Mouse (Mus musculus): Measurements from ENCODE around the gene Tmem198b. TPM values are rescaled to one million over a fixed set of nuclear protein-coding genes. Genes with fewer than 3 reads are reported as not detected.
"Not testable (repeated sequence)": the region's sequence is repeated elsewhere in the genome, so short reads cannot be mapped to it uniquely, and the experiment has no call there.

Gene Tmem198b
- polyA plus RNA-seq, 1 experiment from 2014 or later, result 14.2 TPM

GRCm38 (mm10) chr10:128823821-128824220 lies 19.7 kb upstream of the Tmem198b start:
- Histone ChIP-seq H3K9ac (ENCODE audit: low read depth, low read length) (no peak overlapping the region), H3K36me3 (ENCODE audit: control insufficient read depth, insufficient read depth, low read length) (no peaks in the 10 kb centered on the region), H3K27ac (ENCODE audit: low read depth, low read length) (no peak overlapping the region), H3K27me3 (ENCODE audit: control insufficient read depth, insufficient read depth, low read length) (no peaks in the 10 kb centered on the region), H3K4me2 (replicated peaks; ENCODE audit: low read depth, low read length) (no peak overlapping the region), H3K9me3 (ENCODE audit: control insufficient read depth, low read length) (no peaks in the 10 kb centered on the region), H3K4me3 (ENCODE audit: low read depth, low read length) (no peak overlapping the region), H3K4me1 (replicated peaks; ENCODE audit: control insufficient read depth, insufficient read depth, low read length) (peaks cover 3% of the 10 kb centered on the region; the same call in 1 of the 2 replicates)
- DNase-seq (ENCODE audit: low spot score) (no peak), ATAC-seq (ENCODE audit: low FRiP score) (no peak)
- WGBS, result 96% methylated on average over 9 of the region's 9 CpGs

- Histone ChIP-seq H3K4me3 (ENCODE audit: low read depth, low read length) (peak overlapping the region; percentile 82; the same call in 1 of the 2 replicates), H3K4me2 (replicated peaks; ENCODE audit: low read depth, low read length) (peak overlapping the region; percentile 76; the same call in 1 of the 2 replicates)
- H3K9ac ChIP-seq (ENCODE audit: low read depth, low read length); H3K36me3 ChIP-seq (ENCODE audit: control insufficient read depth, insufficient read depth, low read length); H3K27ac ChIP-seq (ENCODE audit: low read depth, low read length); H3K9me3 ChIP-seq (ENCODE audit: control insufficient read depth, low read length); ATAC-seq (ENCODE audit: low FRiP score); DNase-seq (ENCODE audit: low spot score); H3K4me1 ChIP-seq (replicated peaks; ENCODE audit: control insufficient read depth, insufficient read depth, low read length); H3K27me3 ChIP-seq (ENCODE audit: control insufficient read depth, insufficient read depth, low read length): not testable (repeated sequence)
- 79% methylated on average over 4 of the region's 4 CpGs for WGBS
Measured at GRCm38 (mm10) chr10:128823087-128823486, 18.9 kb upstream of the Tmem198b start.

GRCm38 (mm10) chr10:128822135-128822534 lies 18.0 kb upstream of the Tmem198b start:
- H3K27ac ChIP-seq (ENCODE audit: low read depth, low read length), result peak overlapping the region; percentile 48; the same call in 1 of the 2 replicates
- H3K36me3 ChIP-seq (ENCODE audit: control insufficient read depth, insufficient read depth, low read length), result peaks cover 5% of the 10 kb centered on the region; the same call in 1 of the 2 replicates
- 4% methylated on average over 13 of the region's 13 CpGs for WGBS

GRCm38 (mm10) chr10:128821358-128822056 lies 17.3 kb upstream of the Tmem198b start, which contains the start of gene Ormdl2:
TSS of gene Ormdl2 (minus strand) at chr10:128821645.
- peaks cover 8% of the 10 kb centered on the region; the same call in 1 of the 2 replicates for H3K36me3 ChIP-seq (ENCODE audit: control insufficient read depth, insufficient read depth, low read length)
- peak within 1 kb of the TSS; percentile 48; the same call in 1 of the 2 replicates for H3K27ac ChIP-seq (ENCODE audit: low read depth, low read length)
- no peaks in the 10 kb centered on the region for H3K9me3 ChIP-seq (ENCODE audit: control insufficient read depth, low read length)
- WGBS, result 1% methylated on average over 46 of the region's 46 CpGs
- H3K4me3 ChIP-seq (ENCODE audit: low read depth, low read length), result peak within 1 kb of the TSS; percentile 82
- H3K4me2 ChIP-seq (replicated peaks; ENCODE audit: low read depth, low read length), result peak within 1 kb of the TSS; percentile 76
- ATAC-seq (ENCODE audit: low FRiP score) (peak; percentile 100), DNase-seq (ENCODE audit: low spot score) (peak; percentile 100)
- no peaks in the 10 kb centered on the region for H3K27me3 ChIP-seq (ENCODE audit: control insufficient read depth, insufficient read depth, low read length)
- peaks cover 3% of the 10 kb centered on the region; the same call in 1 of the 2 replicates for H3K4me1 ChIP-seq (replicated peaks; ENCODE audit: control insufficient read depth, insufficient read depth, low read length)
- H3K9ac ChIP-seq (ENCODE audit: low read depth, low read length), result peak within 1 kb of the TSS; percentile 74

More at GRCm38 (mm10) chr10:128822135-128822534, 18.0 kb upstream of the Tmem198b start:
- peaks cover 3% of the 10 kb centered on the region; the same call in 1 of the 2 replicates for H3K4me1 ChIP-seq (replicated peaks; ENCODE audit: control insufficient read depth, insufficient read depth, low read length)
- DNase-seq (ENCODE audit: low spot score) (no peak), ATAC-seq (ENCODE audit: low FRiP score) (peak; percentile 12)
- peak overlapping the region; percentile 76 for H3K4me2 ChIP-seq (replicated peaks; ENCODE audit: low read depth, low read length)
- H3K27me3 ChIP-seq (ENCODE audit: control insufficient read depth, insufficient read depth, low read length), result no peaks in the 10 kb centered on the region
- H3K4me3 ChIP-seq (ENCODE audit: low read depth, low read length), result peak overlapping the region; percentile 82
- H3K9ac ChIP-seq (ENCODE audit: low read depth, low read length), result peak overlapping the region; percentile 74
- H3K9me3 ChIP-seq (ENCODE audit: control insufficient read depth, low read length), result no peaks in the 10 kb centered on the region

- DNase-seq (ENCODE audit: low spot score) (no peak), ATAC-seq (ENCODE audit: low FRiP score) (no peak)
- no peaks in the 10 kb centered on the region for H3K9me3 ChIP-seq (ENCODE audit: control insufficient read depth, low read length)
- H3K36me3 ChIP-seq (ENCODE audit: control insufficient read depth, insufficient read depth, low read length), result peaks cover 13% of the 10 kb centered on the region
- no peak overlapping the region for H3K27ac ChIP-seq (ENCODE audit: low read depth, low read length)
- H3K9ac ChIP-seq (ENCODE audit: low read depth, low read length), result no peak overlapping the region
- H3K27me3 ChIP-seq (ENCODE audit: control insufficient read depth, insufficient read depth, low read length), result no peaks in the 10 kb centered on the region
- 0 out of 2 replicates have a peak overlapping the region, but pooled peaks have one; percentile 12 for H3K4me3 ChIP-seq (ENCODE audit: low read depth, low read length)
- 94% methylated on average over 4 of the region's 4 CpGs for WGBS
- H3K4me2 ChIP-seq (replicated peaks; ENCODE audit: low read depth, low read length), result no peak overlapping the region
- peaks cover 3% of the 10 kb centered on the region; the same call in 1 of the 2 replicates for H3K4me1 ChIP-seq (replicated peaks; ENCODE audit: control insufficient read depth, insufficient read depth, low read length)
Measured at GRCm38 (mm10) chr10:128820217-128820616, 16.0 kb upstream of the Tmem198b start.

GRCm38 (mm10) chr10:128817033-128817432 lies 12.9 kb upstream of the Tmem198b start, which contains the start of gene Sarnp:
TSS of gene Sarnp (plus strand) at chr10:128817333.
- DNase-seq (ENCODE audit: low spot score) (no peak), ATAC-seq (ENCODE audit: low FRiP score) (no peak)
- WGBS, result 92% methylated on average over 13 of the region's 13 CpGs
- H3K4me1 ChIP-seq (replicated peaks; ENCODE audit: control insufficient read depth, insufficient read depth, low read length), result no peaks in the 10 kb centered on the region
- H3K4me2 ChIP-seq (replicated peaks; ENCODE audit: low read depth, low read length), result no peak within 1 kb of the TSS
- H3K27ac ChIP-seq (ENCODE audit: low read depth, low read length), result no peak within 1 kb of the TSS
- no peaks in the 10 kb centered on the region for H3K9me3 ChIP-seq (ENCODE audit: control insufficient read depth, low read length)
- no peaks in the 10 kb centered on the region for H3K27me3 ChIP-seq (ENCODE audit: control insufficient read depth, insufficient read depth, low read length)
- peaks cover 17% of the 10 kb centered on the region for H3K36me3 ChIP-seq (ENCODE audit: control insufficient read depth, insufficient read depth, low read length)
- no peak within 1 kb of the TSS for H3K4me3 ChIP-seq (ENCODE audit: low read depth, low read length)
- no peak within 1 kb of the TSS for H3K9ac ChIP-seq (ENCODE audit: low read depth, low read length)

GRCm38 (mm10) chr10:128807018-128807417 lies 2.8 kb upstream of the Tmem198b start:
- Histone ChIP-seq H3K9ac (ENCODE audit: low read depth, low read length) (peak overlapping the region; percentile 35; the same call in 1 of the 2 replicates), H3K9me3 (ENCODE audit: control insufficient read depth, low read length) (no peaks in the 10 kb centered on the region), H3K36me3 (ENCODE audit: control insufficient read depth, insufficient read depth, low read length) (no peaks in the 10 kb centered on the region), H3K4me3 (ENCODE audit: low read depth, low read length) (0 out of 2 replicates have a peak overlapping the region, but pooled peaks have one; percentile 10), H3K27ac (ENCODE audit: low read depth, low read length) (no peak overlapping the region), H3K27me3 (ENCODE audit: control insufficient read depth, insufficient read depth, low read length) (no peaks in the 10 kb centered on the region), H3K4me2 (replicated peaks; ENCODE audit: low read depth, low read length) (peak overlapping the region; percentile 67), H3K4me1 (replicated peaks; ENCODE audit: control insufficient read depth, insufficient read depth, low read length) (peaks cover 18% of the 10 kb centered on the region)
- 99% methylated on average over 8 of the region's 8 CpGs for WGBS
- ATAC-seq (ENCODE audit: low FRiP score) (no peak), DNase-seq (ENCODE audit: low spot score) (no peak)

- H3K4me3 ChIP-seq (ENCODE audit: low read depth, low read length), result peak overlapping the region; percentile 83
- H3K27ac ChIP-seq (ENCODE audit: low read depth, low read length), result no peak overlapping the region
- peaks cover 18% of the 10 kb centered on the region for H3K4me1 ChIP-seq (replicated peaks; ENCODE audit: control insufficient read depth, insufficient read depth, low read length)
- H3K9ac ChIP-seq (ENCODE audit: low read depth, low read length), result peak overlapping the region; percentile 59
- DNase-seq (ENCODE audit: low spot score), result peak; percentile 13
- H3K36me3 ChIP-seq (ENCODE audit: control insufficient read depth, insufficient read depth, low read length), result no peaks in the 10 kb centered on the region
- peak overlapping the region; percentile 67 for H3K4me2 ChIP-seq (replicated peaks; ENCODE audit: low read depth, low read length)
- H3K9me3 ChIP-seq (ENCODE audit: control insufficient read depth, low read length), result no peaks in the 10 kb centered on the region
- H3K27me3 ChIP-seq (ENCODE audit: control insufficient read depth, insufficient read depth, low read length), result no peaks in the 10 kb centered on the region
- 68% methylated on average over 6 of the region's 6 CpGs for WGBS
- ATAC-seq (ENCODE audit: low FRiP score), result no peak
Measured at GRCm38 (mm10) chr10:128806086-128806485, 1.9 kb upstream of the Tmem198b start.
